Mouse (Mus musculus) forebrain, embryonic 11.5 days (tissue): ENCODE results near the gene Katnal1. TPM values are rescaled to one million over a fixed set of nuclear protein-coding genes. Genes with fewer than 3 reads are reported as not detected.

Experiments used
- ATAC-seq: fragments of 200-750 bp; cut with Nextera tagmentation; replicated peaks from 2 replicates; pipeline ENCODE4 v1.8.0; 2017; ENCODE audit warnings: moderate TSS enrichment; ENCODE audit not compliant: low FRiP score
- DNase-seq: peaks from one replicate; pipeline ENCODE4 v3.0.0-alpha.2; 2017; ENCODE audit warnings: low spot score
- H3K27ac ChIP-seq: fragments of 300-500 bp; sonication (generic); 2 replicates; pipeline ENCODE4 v1.5.1; 2014; ENCODE audit warnings: low read depth, low read length
- H3K27me3 ChIP-seq: fragments of 300-500 bp; sonication (generic); 2 replicates; pipeline ENCODE4 v1.6.1; 2014; ENCODE audit warnings: mild to moderate bottlenecking, low read length, mixed read lengths; ENCODE audit not compliant: control insufficient read depth, insufficient read depth
- H3K36me3 ChIP-seq: fragments of 300-500 bp; sonication (generic); 2 replicates; pipeline ENCODE4 v1.6.1; 2014; ENCODE audit warnings: mild to moderate bottlenecking, low read length, moderate library complexity, mixed read lengths; ENCODE audit not compliant: control insufficient read depth, insufficient read depth
- H3K4me1 ChIP-seq: fragments of 300-500 bp; sonication (generic); replicated peaks from 2 replicates; pipeline ENCODE4 v1.6.1; 2014; ENCODE audit warnings: low read length, mixed read lengths; ENCODE audit not compliant: control insufficient read depth, insufficient read depth
- H3K4me2 ChIP-seq: fragments of 300-500 bp; sonication (generic); 2 replicates; pipeline ENCODE4 v1.6.1; 2014; ENCODE audit warnings: low read depth, mild to moderate bottlenecking, low read length, moderate library complexity, mixed read lengths; ENCODE audit not compliant: severe bottlenecking
- H3K4me3 ChIP-seq: fragments of 300-500 bp; sonication (generic); 2 replicates; pipeline ENCODE4 v1.5.1; 2014; ENCODE audit warnings: low read depth, low read length
- H3K9ac ChIP-seq: fragments of 300-500 bp; sonication (generic); 2 replicates; pipeline ENCODE4 v1.6.1; 2014; ENCODE audit warnings: low read length
- H3K9me3 ChIP-seq: fragments of 300-500 bp; sonication (generic); 2 replicates; pipeline ENCODE4 v1.6.1; 2016; ENCODE audit warnings: low read length, mixed read lengths; ENCODE audit not compliant: control insufficient read depth
- WGBS: fragments of 180-500 bp; shearing (Covaris S2); extraction: QIAGEN DNeasy Blood & Tissue Kit; methylation state at CpG from one replicate; pipeline ENCODE4 v1.1.7; 2014; 5-methylcytosine and 5-hydroxymethylcytosine counted together
- polyA plus RNA-seq: library from polyadenylated mRNA; unstranded; fragments of >200 nt; fragmentation: Nextera tagmentation; extraction: Ambion mirVana; gene quantifications from 2 replicates; pipeline ENCODE4 v1.2.1, GENCODE M21; 2014

The Katnal1 gene
- polyA plus RNA-seq, 1 experiment from 2014 or later, result 34.0 TPM

GRCm38 (mm10) chr5:148928382-148929115 is 571 bp downstream of the Katnal1 start:
- ATAC-seq, result peak; percentile 98
- Histone ChIP-seq H3K9me3 (no peaks in the 10 kb centered on the region), H3K27ac (peak overlapping the region; percentile 95), H3K4me2 (peak overlapping the region; percentile 69), H3K4me3 (peak overlapping the region; percentile 80), H3K36me3 (no peaks in the 10 kb centered on the region), H3K4me1 (no peaks in the 10 kb centered on the region; the same call in 1 of the 2 replicates), H3K9ac (peak overlapping the region; percentile 94), H3K27me3 (no peaks in the 10 kb centered on the region)
- under 1% methylated on average over 68 of the region's 69 CpGs for WGBS
- peak; percentile 97 for DNase-seq

DNA sequence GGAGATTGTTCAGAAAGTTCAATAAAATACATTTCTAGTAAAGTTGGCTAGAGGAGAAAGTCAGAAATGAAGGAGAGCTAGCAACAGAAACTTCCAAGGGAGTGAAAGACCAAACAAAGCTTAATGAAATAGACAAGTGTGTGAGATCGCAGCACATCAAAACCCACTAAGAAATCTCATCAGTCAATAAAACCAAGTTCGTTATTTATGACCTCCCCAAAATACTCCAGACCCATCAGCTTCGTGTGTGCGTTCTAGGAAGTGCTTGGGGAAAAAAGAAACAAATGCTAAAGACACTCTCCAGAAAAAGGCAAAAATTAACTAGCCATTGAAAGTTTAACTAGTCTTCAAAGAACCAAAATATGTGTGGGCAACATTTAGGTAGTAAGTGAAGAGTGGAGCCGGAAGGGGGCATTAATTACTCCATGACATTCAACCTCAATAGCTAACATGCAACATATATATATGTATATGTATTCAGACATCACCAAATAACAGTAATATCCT is 1.4 kb downstream of the Katnal1 start:
- no peak for ATAC-seq
- Histone ChIP-seq H3K9me3 (no peaks in the 10 kb centered on the region), H3K27me3 (no peaks in the 10 kb centered on the region), H3K4me3 (peak overlapping the region; percentile 80), H3K27ac (peak overlapping the region; percentile 95), H3K4me1 (no peaks in the 10 kb centered on the region; the same call in 1 of the 2 replicates), H3K4me2 (peak overlapping the region; percentile 69), H3K9ac (peak overlapping the region; percentile 94), H3K36me3 (no peaks in the 10 kb centered on the region)
- no peak for DNase-seq
- WGBS, result 49% methylated on average over 5 of the region's 5 CpGs

- Histone ChIP-seq H3K36me3 (no peaks in the 10 kb centered on the region; the same call in 1 of the 2 replicates), H3K9ac (no peak overlapping the region), H3K4me3 (no peak overlapping the region), H3K27ac (no peak overlapping the region), H3K4me1 (no peaks in the 10 kb centered on the region; the same call in 1 of the 2 replicates), H3K4me2 (no peak overlapping the region), H3K9me3 (no peaks in the 10 kb centered on the region), H3K27me3 (no peaks in the 10 kb centered on the region)
- ATAC-seq, result no peak
- 96% methylated on average over 12 of the region's 12 CpGs for WGBS
- no peak for DNase-seq
Observed at GRCm38 (mm10) chr5:148924586-148924985, 4.5 kb downstream of the Katnal1 start.

DNA sequence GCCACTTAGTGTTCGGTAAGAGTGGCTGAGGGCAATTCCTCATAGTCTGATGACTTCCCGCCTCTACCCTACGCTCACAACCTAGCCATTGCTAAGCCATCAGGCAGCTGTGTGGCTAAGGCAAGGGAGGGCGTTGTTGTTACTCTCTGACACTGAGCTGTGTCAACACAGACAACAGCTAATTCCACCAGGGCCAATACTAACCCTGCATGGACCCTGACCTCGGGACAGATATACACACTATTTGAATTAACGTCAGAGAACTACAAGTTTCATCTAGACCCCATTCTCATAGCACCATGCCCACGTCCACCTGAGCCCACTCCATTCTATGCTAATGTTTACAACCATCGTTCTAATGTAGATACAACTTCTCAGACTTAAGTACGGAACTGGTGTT is 5.1 kb downstream of the Katnal1 start:
- no peak overlapping the region for H3K4me2 ChIP-seq
- H3K27me3 ChIP-seq, result no peaks in the 10 kb centered on the region
- 90% methylated on average over 9 of the region's 9 CpGs for WGBS
- no peaks in the 10 kb centered on the region; the same call in 1 of the 2 replicates for H3K36me3 ChIP-seq
- H3K4me1 ChIP-seq, result no peaks in the 10 kb centered on the region; the same call in 1 of the 2 replicates
- no peak overlapping the region for H3K9ac ChIP-seq
- no peak overlapping the region for H3K4me3 ChIP-seq
- no peak for ATAC-seq
- H3K27ac ChIP-seq, result no peak overlapping the region
- H3K9me3 ChIP-seq, result no peaks in the 10 kb centered on the region
- DNase-seq, result no peak

DNA sequence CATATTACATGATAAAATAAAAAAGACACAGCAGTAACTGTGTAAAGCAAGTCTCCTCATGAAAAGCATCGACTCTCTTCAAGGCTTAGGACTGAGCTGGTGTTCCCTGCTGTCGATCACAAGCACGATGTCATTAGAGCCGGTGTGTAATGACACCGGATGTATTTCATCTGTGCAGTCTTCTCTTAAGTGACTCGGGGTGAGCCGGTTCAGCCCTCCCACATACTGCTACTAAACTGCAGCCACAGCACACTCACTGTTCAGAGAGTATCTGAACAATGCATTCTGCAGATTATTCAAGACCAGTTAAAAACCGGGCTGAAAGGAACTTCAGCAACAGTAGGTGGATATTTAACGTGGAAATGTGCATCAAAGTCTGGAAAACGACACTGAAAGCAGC is 5.7 kb downstream of the Katnal1 start:
- Histone ChIP-seq H3K4me2 (no peak overlapping the region), H3K36me3 (peaks cover 2% of the 10 kb centered on the region; the same call in 1 of the 2 replicates), H3K4me3 (no peak overlapping the region), H3K9ac (no peak overlapping the region), H3K4me1 (no peaks in the 10 kb centered on the region; the same call in 1 of the 2 replicates), H3K27ac (no peak overlapping the region), H3K27me3 (no peaks in the 10 kb centered on the region), H3K9me3 (no peaks in the 10 kb centered on the region)
- no peak for ATAC-seq
- WGBS, result 84% methylated on average over 10 of the region's 10 CpGs
- no peak for DNase-seq

DNA sequence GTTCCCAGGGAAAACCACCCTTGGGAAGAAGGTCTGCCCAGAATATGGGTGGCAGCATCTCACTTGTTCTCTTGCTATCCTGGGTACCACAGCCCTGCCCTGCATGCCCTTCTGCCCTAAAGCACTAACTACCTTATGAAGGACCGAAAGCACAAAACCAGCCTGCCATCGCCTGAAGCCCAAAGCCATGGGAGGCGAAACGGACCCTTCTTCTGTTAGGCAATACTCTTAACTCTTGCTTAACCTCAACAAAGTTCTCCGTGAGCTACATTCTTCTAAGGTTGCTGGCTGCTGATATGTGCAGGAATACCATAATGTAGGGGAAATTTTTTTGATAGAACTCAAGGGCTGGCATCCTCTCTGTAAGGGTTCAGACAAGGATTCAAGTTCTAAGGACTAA is 6.3 kb downstream of the Katnal1 start:
- ATAC-seq (no peak), DNase-seq (no peak)
- no peak overlapping the region for H3K4me3 ChIP-seq
- peaks cover 4% of the 10 kb centered on the region; the same call in 1 of the 2 replicates for H3K36me3 ChIP-seq
- no peaks in the 10 kb centered on the region; the same call in 1 of the 2 replicates for H3K4me1 ChIP-seq
- WGBS, result 90% methylated on average over 5 of the region's 5 CpGs
- no peak overlapping the region for H3K27ac ChIP-seq
- no peaks in the 10 kb centered on the region for H3K27me3 ChIP-seq
- H3K9me3 ChIP-seq, result no peaks in the 10 kb centered on the region
- no peak overlapping the region for H3K9ac ChIP-seq
- H3K4me2 ChIP-seq, result no peak overlapping the region

DNA sequence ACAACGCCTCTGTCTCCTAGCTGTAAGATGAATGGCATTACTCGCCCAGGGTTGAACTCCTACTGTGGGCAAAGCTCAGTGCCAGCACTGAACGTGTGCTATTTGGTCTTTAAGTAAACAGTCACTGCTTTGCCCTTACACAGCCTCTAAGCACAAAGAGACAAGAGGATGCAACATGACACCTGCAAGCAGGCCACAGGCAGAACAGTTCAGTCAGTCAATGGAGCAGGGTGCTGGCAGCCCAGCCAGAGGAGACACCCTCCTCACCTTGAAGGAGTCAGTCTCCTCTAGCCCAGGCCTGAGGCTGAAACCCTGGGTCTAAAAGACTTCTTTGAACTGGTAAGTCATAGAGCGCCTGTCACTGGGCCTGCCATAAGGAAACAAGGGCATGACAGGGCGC is 11.1 kb downstream of the Katnal1 start:
- H3K36me3 ChIP-seq, result peaks cover 4% of the 10 kb centered on the region; the same call in 1 of the 2 replicates
- DNase-seq (no peak), ATAC-seq (no peak)
- no peak overlapping the region for H3K9ac ChIP-seq
- H3K4me2 ChIP-seq, result no peak overlapping the region
- 77% methylated on average over 5 of the region's 5 CpGs for WGBS
- no peak overlapping the region for H3K4me3 ChIP-seq
- H3K9me3 ChIP-seq, result no peaks in the 10 kb centered on the region
- H3K27ac ChIP-seq, result no peak overlapping the region
- no peaks in the 10 kb centered on the region for H3K4me1 ChIP-seq
- no peaks in the 10 kb centered on the region for H3K27me3 ChIP-seq

DNA sequence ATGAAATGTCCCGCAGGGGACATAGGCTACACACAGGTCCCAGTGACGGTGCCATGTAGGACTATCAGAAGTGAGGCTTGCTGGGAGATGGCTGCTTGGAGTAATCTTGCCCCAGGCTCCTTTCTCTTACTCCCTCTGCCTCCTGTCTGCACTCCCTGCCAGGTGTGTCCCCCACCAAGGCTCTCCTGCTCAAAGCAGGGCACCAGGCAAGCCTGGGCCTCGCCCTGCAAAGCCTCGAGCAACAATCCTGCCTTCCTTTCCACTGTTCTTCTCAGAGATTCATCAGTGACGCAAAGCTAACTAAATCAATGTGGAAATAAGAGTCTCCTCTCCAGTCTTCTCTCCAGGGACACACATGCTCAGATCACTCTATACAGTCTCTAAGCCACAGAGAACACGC is 12.3 kb downstream of the Katnal1 start:
- DNase-seq (no peak), ATAC-seq (no peak)
- 90% methylated on average over 6 of the region's 6 CpGs for WGBS
- H3K4me2 ChIP-seq, result no peak overlapping the region
- H3K27me3 ChIP-seq, result no peaks in the 10 kb centered on the region
- H3K4me1 ChIP-seq, result no peaks in the 10 kb centered on the region
- no peaks in the 10 kb centered on the region for H3K9me3 ChIP-seq
- H3K36me3 ChIP-seq, result peaks cover 4% of the 10 kb centered on the region; the same call in 1 of the 2 replicates
- no peak overlapping the region for H3K9ac ChIP-seq
- H3K27ac ChIP-seq, result no peak overlapping the region
- no peak overlapping the region for H3K4me3 ChIP-seq
